In genomic region chr13:113998811-113999210, GRCm38 (mm10) we compare ENCODE assay signal across 26 mouse cellular contexts.
"Had no signal": no experiment of that assay in that cellular context is flagged by ENCODE, and none has a peak within 500 bp of the region (broad histone marks: within the 10 kb centered on the region; RNA-seq: fewer than 3 reads in every experiment).

No protein-coding gene starts in this region.

- H3K4me3 ChIP-seq: gastrocnemius, adult 2 months; heart, adult 2 months; hindbrain, embryonic 10.5 days; hindbrain, embryonic 12.5 days; layer of hippocampus, adult 2 months; left cerebral cortex, adult 2 months; limb, embryonic 10.5 days; limb, embryonic 12.5 days; liver, embryonic 13.5 days; liver, embryonic 15.5 days had no signal

- H3K4me1 ChIP-seq: limb, embryonic 10.5 days; limb, embryonic 12.5 days; liver, embryonic 13.5 days; liver, embryonic 15.5 days had no signal

- H3K9ac ChIP-seq: hindbrain, embryonic 12.5 days; hindbrain, embryonic 14.5 days; limb, embryonic 12.5 days; liver, embryonic 13.5 days; liver, embryonic 15.5 days had no signal

- H3K9me3 ChIP-seq: hindbrain, embryonic 10.5 days; hindbrain, embryonic 12.5 days; limb, embryonic 10.5 days; limb, embryonic 12.5 days; liver, embryonic 13.5 days; liver, embryonic 15.5 days had no signal

- H3K36me3 ChIP-seq: hindbrain, embryonic 12.5 days; limb, embryonic 10.5 days; liver, embryonic 13.5 days; liver, embryonic 15.5 days had no signal

- ATAC-seq: hindbrain, embryonic 16.5 days; inflammation-experienced regulatory T-cells, adult 6 months; intestine, postnatal 0 days had no signal

- DNase-seq: gastrocnemius, adult 2 months; gastrocnemius, postnatal 10 days; gastrocnemius, postnatal 25 days; heart, adult 2 months; heart, postnatal 10 days; heart, postnatal 4 days; kidney, adult 18-20 months; kidney, adult 8-10 months; kidney, postnatal 10 days; kidney, postnatal 25 days; kidney, postnatal 4 days; liver; liver, embryonic 13.5 days had no signal

- H3K4me2 ChIP-seq: heart, embryonic 11.5 days; hindbrain, embryonic 12.5 days; hindbrain, embryonic 14.5 days; limb, embryonic 12.5 days; liver, embryonic 11.5 days; liver, embryonic 13.5 days; liver, embryonic 15.5 days had no signal

- H3K27ac ChIP-seq: gastrocnemius, adult 2 months; heart, adult 2 months; hindbrain, embryonic 10.5 days; hindbrain, embryonic 12.5 days; hindbrain, embryonic 14.5 days; layer of hippocampus, adult 2 months; left cerebral cortex, adult 2 months; limb, embryonic 10.5 days; limb, embryonic 12.5 days; liver, embryonic 13.5 days; liver, embryonic 15.5 days had no signal

- H3K27me3 ChIP-seq: hindbrain, embryonic 12.5 days; limb, embryonic 12.5 days; liver, embryonic 13.5 days; liver, embryonic 15.5 days had no signal
